Mouse (Mus musculus) cerebellum, adult (tissue): ENCODE results near the gene Dlgap3.
A peak's percentile ranks its signal among the peaks of the same experiment; 100 is the strongest.

Experiments
- ATAC-seq: cut with Nextera tagmentation; 2 replicates; pipeline ENCODE4 v1.9.2; 2017; ENCODE audit warnings: mild to moderate bottlenecking, moderate library complexity, mixed read lengths; ENCODE audit not compliant: insufficient number of reproducible peaks, low FRiP score, low TSS enrichment

Gene Dlgap3

GRCm38 (mm10) chr4:127173461-127173860, 4.5 kb downstream of the Dlgap3 start:
- no peak for ATAC-seq

- no peak for ATAC-seq
Measured at GRCm38 (mm10) chr4:127174075-127174899, 5.3 kb downstream of the Dlgap3 start.

- ATAC-seq = no peak
Measured at GRCm38 (mm10) chr4:127174900-127175278, 5.9 kb downstream of the Dlgap3 start.

GRCm38 (mm10) chr4:127177961-127178360, 9.0 kb downstream of the Dlgap3 start:
- ATAC-seq = no peak

GRCm38 (mm10) chr4:127178671-127179070, 9.7 kb downstream of the Dlgap3 start:
- ATAC-seq = no peak

- ATAC-seq = no peak
Measured at GRCm38 (mm10) chr4:127179469-127180449, 10.8 kb downstream of the Dlgap3 start.

GRCm38 (mm10) chr4:127180450-127180840, 11.4 kb downstream of the Dlgap3 start:
- ATAC-seq = no peak

GRCm38 (mm10) chr4:127181010-127181409, 12.0 kb downstream of the Dlgap3 start:
- ATAC-seq = no peak

- peak; percentile 60; the same call in 1 of the 2 replicates for ATAC-seq
Measured at GRCm38 (mm10) chr4:127183867-127184266, 14.9 kb downstream of the Dlgap3 start.

- no peak for ATAC-seq
Measured at GRCm38 (mm10) chr4:127190921-127191320, 21.9 kb downstream of the Dlgap3 start.

- ATAC-seq = no peak
Measured at GRCm38 (mm10) chr4:127192704-127193103, 23.7 kb downstream of the Dlgap3 start.

GRCm38 (mm10) chr4:127193378-127194155, 24.6 kb downstream of the Dlgap3 start:
- ATAC-seq = peak; percentile 91

GRCm38 (mm10) chr4:127194477-127195269, 25.7 kb downstream of the Dlgap3 start:
- no peak for ATAC-seq

GRCm38 (mm10) chr4:127198609-127199008, 29.6 kb downstream of the Dlgap3 start:
- ATAC-seq = no peak

GRCm38 (mm10) chr4:127199406-127199805, 30.4 kb downstream of the Dlgap3 start:
- ATAC-seq = no peak

- ATAC-seq = no peak
Measured at GRCm38 (mm10) chr4:127200164-127200722, 31.2 kb downstream of the Dlgap3 start.

- no peak for ATAC-seq
Measured at GRCm38 (mm10) chr4:127200769-127201617, 32.0 kb downstream of the Dlgap3 start.

- no peak for ATAC-seq
Measured at GRCm38 (mm10) chr4:127203081-127203480, 34.1 kb downstream of the Dlgap3 start.
